Mouse (Mus musculus) kidney, adult 2 months (tissue): ENCODE results near the gene Psg20.
"Not testable (repeated sequence)": the region's sequence is repeated elsewhere in the genome, so short reads cannot be mapped to it uniquely, and the experiment has no call there.

Experiments used
- CTCF ChIP-seq: fragments of 200-500 bp; conservative IDR thresholded peaks from 2 replicates; pipeline ENCODE4 v1.5.1; 2011; ENCODE audit warnings: low read depth, mild to moderate bottlenecking, control low read depth, low read length, moderate library complexity, mixed read lengths; ENCODE audit not compliant: insufficient read depth, insufficient read length
- POLR2A ChIP-seq: fragments of 200-500 bp; IDR thresholded peaks from one replicate; pipeline ENCODE4 v1.6.1; 2011; ENCODE audit warnings: low read depth, low read length, control low read depth

DNA sequence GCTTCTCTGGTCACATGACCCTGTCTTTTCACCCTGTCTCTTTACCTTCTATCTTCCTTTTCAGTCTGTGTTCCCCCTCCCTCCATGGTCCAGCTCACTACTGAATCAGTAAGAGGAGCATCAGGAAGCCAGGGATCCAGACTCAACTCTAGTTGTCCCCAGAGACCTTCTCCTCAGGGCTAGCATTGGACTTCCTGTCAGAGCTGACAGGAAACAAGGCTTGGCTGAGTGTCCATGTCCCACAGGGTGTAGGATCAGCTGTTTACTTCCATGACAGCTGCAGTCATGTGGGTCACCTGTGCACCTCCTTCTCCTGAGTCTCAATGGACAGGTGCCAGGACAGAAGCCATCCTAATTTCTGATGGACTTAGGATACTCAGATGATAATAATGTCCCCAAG is 39.9 kb upstream of the Psg20 start:
- not testable (repeated sequence) for TF ChIP-seq POLR2A, CTCF
